Mouse (Mus musculus): Measurements from ENCODE around the gene Pcsk2. TPM values are rescaled to one million over a fixed set of nuclear protein-coding genes. Genes with fewer than 3 reads are reported as not detected.

Pcsk2 gene
- total RNA-seq, 2 experiments from 2014 or later = not detected

- no peak for ATAC-seq (replicated peaks; ENCODE audit: low FRiP score, low TSS enrichment, poor library complexity, severe bottlenecking)
Observed at GRCm38 (mm10) chr2:143864600-143864999, 318.6 kb downstream of the Pcsk2 start.

All from megakaryocyte-erythroid progenitor cell, adult 5-6 weeks (primary cell).